Mouse (Mus musculus) CD4-positive, CD25-positive, alpha-beta regulatory T cell, adult 4 months (primary cell): Measurements from ENCODE around the gene Sigirr. TPM values are rescaled to one million over a fixed set of nuclear protein-coding genes. Genes with fewer than 3 reads are reported as not detected.

Experiments
- ATAC-seq: one replicate; pipeline ENCODE4 v1.8.0; 2017
- polyA plus RNA-seq, 2 experiments: library from polyadenylated mRNA; unstranded; fragments of 100-300 nt; shearing (Covaris generic); gene quantifications; one replicate each; pipeline ENCODE4 v1.2.1; 2017

The Sigirr gene
- polyA plus RNA-seq, 2 experiments from 2014 or later, result 202 to 308 TPM

DNA sequence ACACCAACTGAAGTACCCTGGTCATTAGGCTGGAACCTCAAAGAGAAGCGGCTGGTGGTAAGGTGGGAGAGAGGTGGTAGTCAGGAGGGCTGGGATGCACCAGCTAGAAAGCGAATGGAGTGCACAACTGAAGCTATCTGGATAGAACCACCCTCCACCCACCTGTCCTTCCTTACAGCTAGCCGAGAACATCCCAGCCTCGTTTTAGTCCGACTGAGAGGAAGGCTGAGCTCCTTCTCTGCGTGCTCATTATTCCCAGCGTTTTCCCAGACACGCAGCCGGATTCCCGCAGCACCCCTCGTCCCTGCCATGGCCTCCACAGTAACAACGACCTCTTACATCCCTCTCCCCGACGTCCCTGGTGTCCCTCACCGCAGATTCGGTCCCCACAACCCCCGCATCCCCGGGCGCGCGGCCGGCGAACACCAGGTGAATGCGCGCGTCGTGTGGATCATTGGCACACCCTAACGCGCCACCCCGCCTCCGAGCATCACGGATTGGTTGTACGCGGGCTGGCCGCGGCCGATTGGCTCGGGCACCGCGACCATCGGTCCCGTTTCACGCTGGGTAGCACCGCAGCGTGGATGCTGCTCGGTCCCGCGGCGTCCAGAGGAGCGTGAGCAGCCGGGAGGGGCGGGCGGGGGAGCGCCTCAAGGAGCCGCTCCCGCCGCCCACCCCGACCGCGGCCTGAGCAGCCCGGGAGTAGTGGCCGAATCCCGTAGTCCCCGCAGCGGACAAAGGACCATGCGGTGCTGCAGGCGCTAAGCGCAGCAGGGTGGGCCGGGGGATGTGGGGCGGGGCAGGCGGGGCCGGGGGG lies 39.7 kb downstream of the Sigirr start, which contains the start of gene B4galnt4:
TSS of gene B4galnt4 (plus strand) at position 679 of the 817 bp plus-strand sequence.
- ATAC-seq, result peak; percentile 61

DNA sequence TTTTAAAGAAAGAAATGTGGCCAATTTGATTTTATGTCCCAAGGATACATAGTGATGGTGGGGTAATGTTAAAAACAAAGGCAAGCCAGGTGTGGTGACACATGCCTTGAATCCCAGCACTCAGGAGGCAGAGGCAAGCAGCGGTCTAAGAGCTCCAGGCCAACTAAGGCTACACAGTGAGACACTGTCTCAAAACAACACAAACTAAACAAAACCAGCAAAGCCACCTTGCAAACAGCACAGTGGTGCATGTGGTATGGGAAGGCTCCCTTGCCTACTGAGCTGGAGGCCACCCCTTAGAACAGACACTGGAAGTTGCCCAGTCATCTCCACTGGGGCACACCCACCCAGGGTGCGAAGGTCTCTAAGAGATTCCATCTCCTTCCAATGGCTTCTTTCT lies 40.4 kb downstream of the Sigirr start:
- ATAC-seq, result no peak

DNA sequence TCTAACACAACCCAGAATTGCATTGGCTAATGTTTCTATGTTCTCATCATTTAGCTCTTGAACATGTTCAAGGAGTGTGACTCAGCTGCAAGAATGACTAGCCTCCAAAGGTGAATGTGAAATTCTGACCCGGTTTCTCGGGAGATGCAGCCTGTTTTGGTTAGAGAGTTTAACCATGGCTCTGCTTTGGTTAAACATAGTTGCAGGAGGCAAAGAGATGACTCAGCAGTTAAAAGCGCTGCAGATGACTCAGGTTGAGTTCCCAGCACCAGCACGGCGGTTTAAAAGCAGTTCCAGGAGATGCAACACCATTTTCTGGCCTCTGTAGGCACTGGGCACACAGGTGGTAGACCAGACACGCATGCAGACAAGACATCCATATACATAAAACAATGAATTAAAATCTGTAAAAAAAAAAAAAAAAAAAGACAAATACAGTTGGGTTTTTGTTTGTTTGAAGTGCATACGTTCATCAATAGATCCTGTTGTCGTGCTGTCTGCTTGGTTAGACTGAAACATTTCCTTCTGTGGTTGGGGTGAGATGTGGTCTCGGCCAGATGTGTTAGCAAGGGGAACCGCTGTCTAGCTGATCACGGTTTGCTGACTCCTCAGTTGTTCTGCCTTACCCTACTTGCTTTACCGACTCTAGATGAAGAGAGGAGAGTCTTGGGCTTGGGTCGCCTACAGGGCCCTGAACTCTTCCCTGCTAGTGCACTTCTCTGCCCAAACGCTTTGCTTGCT lies 41.6 kb downstream of the Sigirr start:
- ATAC-seq, result peak; percentile 70

DNA sequence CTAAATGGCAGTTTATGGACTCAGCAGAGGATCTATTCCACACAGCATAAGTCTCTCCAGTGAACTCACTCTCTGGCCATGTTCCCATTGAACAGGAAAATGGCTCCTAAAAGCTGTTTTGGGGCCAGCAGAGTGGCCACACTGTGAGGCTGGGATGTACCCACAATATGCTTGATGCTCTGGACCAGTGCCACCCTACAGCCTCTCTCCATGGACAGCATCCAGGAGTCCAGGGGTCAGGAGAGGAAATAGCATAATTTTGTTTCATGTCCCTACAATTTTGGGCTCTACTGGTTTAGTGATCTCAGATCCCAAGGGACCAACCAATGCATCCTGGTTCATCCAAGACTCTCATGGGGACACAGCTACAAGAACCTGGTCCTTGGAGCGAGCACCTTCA lies 42.8 kb downstream of the Sigirr start:
- no peak for ATAC-seq

DNA sequence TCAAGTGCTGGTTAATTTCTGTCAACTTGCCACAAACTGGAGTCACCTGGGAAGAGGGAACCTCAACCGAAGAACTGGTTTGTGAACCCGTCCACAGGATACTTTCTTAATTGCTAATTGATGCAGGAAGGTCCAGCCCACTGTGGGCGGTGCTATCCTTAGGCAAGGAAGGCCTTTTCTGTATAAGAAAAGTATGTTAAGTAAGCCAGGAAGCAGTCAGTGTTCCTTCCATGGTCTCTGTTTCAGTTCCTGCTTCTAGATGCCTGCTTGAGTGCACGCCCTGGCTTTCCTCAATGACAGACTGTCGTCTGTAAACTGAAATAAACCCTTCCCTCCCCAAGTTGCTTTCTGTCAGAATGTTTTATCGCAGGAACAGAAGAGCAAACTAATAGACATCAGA lies 43.4 kb downstream of the Sigirr start:
- ATAC-seq, result no peak

DNA sequence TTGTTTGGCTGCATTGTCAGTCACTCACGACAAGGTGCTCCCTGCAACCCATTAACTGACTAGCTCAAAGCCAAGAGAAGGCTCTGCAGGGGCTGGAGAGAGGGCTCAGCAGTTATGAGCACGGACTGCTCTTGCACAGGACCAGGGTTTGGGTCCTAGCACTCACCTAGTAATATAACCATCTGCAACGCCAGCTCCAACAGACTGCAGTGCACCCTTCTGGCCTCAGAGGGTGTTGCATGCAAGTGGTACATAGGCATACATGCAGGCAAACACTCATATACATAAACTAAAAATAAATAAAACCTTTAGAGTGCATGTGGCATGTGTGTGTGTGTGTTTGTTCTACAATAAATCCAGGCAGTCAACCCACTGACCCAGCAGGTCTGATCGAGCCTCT lies 44.6 kb downstream of the Sigirr start:
- no peak for ATAC-seq

DNA sequence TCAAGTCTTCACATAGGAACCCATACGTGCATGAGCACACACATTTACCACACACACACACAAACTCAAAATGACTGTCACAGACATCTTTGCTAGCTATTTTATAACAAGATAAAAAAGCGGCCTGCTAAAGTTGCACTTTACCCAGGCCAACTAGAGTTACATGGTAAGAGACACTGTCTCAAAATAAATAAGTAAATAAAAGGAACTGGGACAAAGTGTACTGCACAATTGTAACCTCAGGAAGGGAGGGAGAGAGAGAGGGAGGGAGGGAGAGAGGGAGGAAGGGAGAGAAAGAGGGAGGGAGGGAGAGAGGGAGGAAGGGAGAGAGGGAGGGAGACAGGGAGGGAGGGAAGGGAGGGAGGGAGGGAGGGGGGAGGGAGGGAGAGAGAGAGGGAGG lies 48.0 kb downstream of the Sigirr start:
- ATAC-seq, result no peak

DNA sequence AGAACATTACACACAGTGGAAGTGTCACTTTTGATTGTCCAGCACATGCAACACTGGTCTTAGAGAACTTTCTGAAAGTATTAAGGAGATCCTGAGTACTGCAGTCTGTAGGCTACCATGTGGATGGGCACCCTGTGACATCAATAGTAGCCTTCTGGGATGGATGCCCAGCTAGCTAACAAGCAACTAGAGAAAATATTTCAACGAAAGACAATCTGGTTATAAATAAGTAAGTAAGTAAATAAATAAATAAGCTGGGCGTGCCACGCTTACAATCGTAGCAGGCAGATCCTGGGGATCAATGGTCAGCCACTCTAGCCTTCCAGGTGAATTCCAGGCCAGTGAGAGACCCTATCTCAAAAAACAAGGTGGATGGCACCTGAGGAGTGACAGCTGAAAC lies 48.4 kb downstream of the Sigirr start:
- no peak for ATAC-seq

DNA sequence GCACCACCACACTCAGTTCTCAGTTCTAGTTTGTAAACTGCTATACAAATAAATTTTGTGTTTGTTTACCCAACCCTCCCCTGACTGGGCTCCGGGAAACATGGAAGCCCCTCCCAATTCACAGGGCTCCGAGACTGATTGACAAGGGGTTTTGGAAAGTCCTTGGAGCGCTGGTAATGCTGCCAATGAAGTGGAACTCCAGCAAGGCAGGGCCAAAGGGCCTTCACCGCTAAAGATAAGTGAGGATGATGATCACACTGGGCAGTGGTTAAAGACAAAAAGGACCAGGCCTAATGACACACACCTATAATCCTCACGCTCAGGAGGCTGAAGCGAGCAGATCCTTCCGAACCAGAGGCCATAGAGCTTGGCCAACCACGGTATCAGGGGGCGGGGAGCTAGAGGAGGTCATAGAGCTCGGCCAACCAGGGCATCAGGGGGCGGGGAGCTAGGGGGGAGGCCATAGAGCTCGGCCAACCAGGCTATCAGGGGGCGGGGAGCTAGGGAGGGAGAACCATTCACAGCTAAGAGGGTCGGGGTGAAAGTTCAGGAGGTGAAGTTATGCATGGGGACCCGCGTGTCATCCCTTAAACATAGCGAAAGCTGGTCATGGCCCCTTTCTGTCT lies 49.2 kb downstream of the Sigirr start:
- ATAC-seq, result no peak

DNA sequence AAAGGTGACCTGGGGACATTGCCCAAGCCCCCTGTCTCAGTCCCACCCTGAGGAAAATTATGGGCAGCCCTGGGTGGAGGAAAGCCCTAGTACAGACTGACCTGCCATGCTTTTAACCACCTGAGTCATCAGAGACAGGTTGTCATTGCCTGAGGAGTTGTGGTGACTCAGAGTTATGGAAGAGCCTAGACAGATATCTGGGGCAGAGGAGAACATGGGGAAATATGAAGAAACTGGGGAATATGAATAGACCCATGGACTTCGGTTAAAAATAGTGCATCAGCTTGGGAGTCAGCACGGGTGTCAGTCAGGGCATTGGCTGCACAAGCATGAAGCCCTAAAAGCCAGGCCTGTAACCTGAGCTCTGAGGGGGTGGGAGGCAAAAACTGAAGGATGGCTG lies 51.0 kb downstream of the Sigirr start:
- ATAC-seq, result no peak

DNA sequence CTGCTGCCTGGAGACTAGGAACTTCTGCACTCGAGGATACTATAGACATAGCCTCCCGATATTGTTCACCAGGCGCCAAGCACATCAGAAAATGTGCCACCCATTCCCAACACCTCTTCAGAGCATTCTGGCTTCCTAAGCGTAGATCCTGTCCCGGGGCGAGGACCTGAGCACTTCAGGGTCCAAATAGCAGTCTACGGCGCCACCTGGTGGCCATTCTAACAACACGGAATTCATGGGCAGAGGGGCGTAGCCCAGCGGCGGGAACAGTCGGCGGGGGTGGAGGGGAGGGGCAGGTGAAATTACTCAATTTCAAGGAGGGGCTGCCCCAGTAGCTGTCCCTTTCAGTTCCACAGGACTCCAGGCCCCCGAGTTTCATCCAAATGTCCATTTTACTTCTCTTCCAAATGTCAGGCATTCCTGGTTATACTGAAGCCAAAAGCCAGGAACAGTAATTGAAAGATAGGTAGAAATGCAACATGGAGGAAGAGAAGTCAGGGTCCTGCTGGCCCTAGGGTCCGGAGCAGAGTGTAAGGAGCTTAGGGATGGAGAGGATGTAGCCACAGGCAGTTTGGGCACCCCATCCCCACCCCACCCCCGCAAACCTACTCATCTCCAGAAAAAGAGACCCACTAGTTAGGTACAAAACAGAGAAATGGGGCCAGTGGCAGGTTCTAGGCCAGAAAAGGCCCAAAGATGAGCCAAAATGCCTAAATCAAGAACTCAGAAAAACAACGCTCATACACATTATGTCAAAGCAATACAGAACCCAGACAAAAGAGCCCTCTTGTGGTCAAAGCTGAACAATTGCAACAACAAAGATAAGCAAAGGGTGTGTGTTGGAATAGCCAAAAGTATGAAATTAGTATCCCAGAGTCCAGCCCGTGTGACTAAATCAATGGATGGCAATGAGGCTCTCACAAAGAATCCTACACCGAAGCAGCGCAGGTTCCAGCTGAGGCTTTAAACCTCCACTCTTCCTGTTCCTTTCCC lies 51.9 kb downstream of the Sigirr start:
- ATAC-seq, result peak; percentile 89

DNA sequence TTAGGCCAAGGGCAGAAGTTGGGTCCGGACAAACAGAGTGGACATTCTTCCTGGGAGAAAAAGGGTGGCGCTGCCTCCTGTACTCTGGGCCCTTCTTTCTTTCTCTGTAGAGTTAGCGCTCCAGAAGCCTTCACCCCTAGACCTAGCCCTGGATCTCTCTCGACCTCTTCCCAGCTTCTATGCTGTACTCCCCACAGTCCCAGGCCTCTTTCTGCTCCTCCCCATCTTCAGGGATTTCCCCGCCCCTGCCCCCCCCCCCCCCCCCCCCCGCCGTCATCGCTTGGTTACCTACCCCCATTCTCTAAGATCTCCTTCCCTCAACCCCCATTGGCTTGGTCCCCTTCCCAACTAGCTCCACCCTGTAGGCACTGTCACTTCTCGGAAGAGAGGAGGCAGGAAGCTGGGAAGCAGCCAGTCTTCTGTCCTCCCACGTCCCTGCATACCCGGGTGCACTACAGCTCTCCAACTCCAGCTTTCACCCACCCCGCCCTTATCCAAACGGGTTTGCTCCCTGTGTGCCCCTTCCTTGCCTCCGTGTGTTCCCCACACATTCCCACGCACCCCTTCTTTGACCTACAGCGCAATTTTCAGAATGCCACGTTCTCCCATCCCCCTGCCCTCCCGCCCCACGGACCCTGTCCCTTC lies 52.7 kb downstream of the Sigirr start:
- ATAC-seq, result no peak

DNA sequence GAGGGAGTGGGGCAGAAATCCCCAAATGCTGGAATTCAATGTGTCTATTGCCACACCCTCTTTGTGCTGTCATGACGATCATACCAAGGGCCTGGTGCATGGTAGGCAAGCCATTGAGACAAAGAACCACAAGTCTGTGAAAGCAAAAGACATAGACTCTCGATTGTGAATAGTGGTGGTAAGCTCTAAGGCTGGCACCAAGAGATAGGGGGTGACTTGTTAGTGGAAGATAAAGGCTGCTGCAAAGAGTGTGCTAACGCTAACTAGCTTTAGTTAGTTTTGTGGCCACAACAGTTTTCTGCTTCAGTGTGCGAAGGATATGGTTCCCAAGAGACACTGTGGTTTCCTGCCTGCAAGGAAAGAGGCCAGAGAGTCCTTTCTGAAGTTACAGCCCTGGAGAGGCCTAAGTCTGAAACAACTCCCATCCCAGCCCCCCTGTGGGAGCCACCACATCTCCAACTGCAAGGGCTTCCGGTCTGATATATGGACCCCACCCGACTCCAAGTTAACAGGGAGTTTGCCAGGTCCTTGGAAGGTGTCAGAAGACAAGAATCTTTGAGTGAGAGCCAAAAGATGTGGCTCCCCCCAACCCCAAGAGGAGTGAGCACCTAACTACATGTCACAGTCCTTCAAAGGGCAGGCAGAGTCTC lies 53.3 kb downstream of the Sigirr start:
- ATAC-seq, result no peak

DNA sequence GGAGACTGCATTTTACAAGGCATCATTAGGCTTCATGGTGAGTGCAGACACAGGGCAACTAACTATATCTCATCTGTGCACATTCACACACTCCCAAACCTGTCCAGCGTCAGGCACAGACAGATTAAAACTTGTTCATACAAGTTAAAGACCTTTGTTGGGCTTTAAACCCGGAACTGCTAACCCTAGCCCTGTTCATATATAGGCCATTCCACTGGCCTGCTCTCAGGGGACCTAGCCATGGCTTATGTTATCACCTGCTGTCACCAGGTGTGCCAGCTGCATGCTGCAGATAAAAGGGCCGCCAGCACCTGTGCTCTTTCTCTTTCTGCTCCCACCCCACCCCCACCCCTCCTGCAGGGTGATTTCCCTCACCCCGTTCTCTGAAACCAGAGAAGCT lies 57.8 kb downstream of the Sigirr start:
- ATAC-seq, result no peak

DNA sequence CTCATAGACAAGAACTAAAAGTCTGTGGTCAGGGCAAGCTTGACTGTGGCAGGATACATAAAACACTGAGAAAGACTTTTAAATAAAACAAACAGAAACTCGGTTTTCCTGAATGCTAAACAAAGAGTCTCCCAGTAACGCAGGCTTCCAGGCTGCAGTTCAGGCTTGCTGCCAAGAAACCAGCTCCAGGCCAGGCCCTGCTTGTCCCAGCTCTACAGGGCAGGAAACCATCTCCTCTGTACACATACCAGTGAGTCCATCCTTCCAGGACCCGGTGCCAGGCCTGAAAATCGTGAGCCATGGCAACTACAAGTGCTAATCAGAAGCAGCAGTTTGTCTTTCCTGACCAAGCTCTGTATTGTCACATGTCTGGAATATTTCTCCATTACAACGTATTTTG lies 58.7 kb downstream of the Sigirr start:
- no peak for ATAC-seq

Other genes starting within 250 kb of the Sigirr start
- not detected for gene Gm45785, start 244.2 kb downstream of the Sigirr start, polyA plus RNA-seq
- gene Ric8a, start 243.6 kb downstream of the Sigirr start, polyA plus RNA-seq, result 10 to 100 TPM; 61.4 to 67.7 TPM
- 10 to 100 TPM; 42.8 to 60.4 TPM for gene Bet1l, start 243.0 kb downstream of the Sigirr start, polyA plus RNA-seq
- gene Psmd13, start 218.6 kb downstream of the Sigirr start, polyA plus RNA-seq, result 100 to 1,000 TPM in 1 of 2 experiments, 10 to 100 TPM in 1; 94.9 to 150 TPM
- gene Sirt3, start 218.3 kb downstream of the Sigirr start, polyA plus RNA-seq, result 10 to 100 TPM in 1 of 2 experiments, 1 to 10 TPM in 1; 9.4 to 12.6 TPM
- not detected for gene Cox8b, start 200.1 kb downstream of the Sigirr start, polyA plus RNA-seq
- gene Nlrp6, start 179.7 kb downstream of the Sigirr start, polyA plus RNA-seq, result not detected
- 10 to 100 TPM; 15.1 to 30.9 TPM for gene Pgghg, start 159.2 kb downstream of the Sigirr start, polyA plus RNA-seq
- gene Ifitm5, start 150.3 kb downstream of the Sigirr start, polyA plus RNA-seq, result not detected
- under 1 TPM in 1 of 2 experiments, not detected in 1; 0.82 TPM for gene Gm45717, start 144.6 kb downstream of the Sigirr start, polyA plus RNA-seq
- 10 to 100 TPM; 39.6 to 46.5 TPM for gene Ifitm2, start 144.6 kb downstream of the Sigirr start, polyA plus RNA-seq
- not detected for gene Ifitm1, start 133.4 kb downstream of the Sigirr start, polyA plus RNA-seq
- 1 to 10 TPM; 2.9 to 4.4 TPM for gene Ifitm3, start 89.8 kb downstream of the Sigirr start, polyA plus RNA-seq
- gene Ifitm6, start 82.6 kb downstream of the Sigirr start, polyA plus RNA-seq, result not detected
- gene Gm17387, start 71.4 kb downstream of the Sigirr start, polyA plus RNA-seq, result not detected
- gene B4galnt4, start 39.5 kb downstream of the Sigirr start, polyA plus RNA-seq, result 1 to 10 TPM; 6.6 to 7.8 TPM
- 100 to 1,000 TPM; 293 to 427 TPM for gene Pkp3, start 22.4 kb downstream of the Sigirr start, polyA plus RNA-seq
- gene Ano9, start 17.2 kb upstream of the Sigirr start, polyA plus RNA-seq, result not detected
- 10 to 100 TPM in 1 of 2 experiments, 1 to 10 TPM in 1; 6.7 to 10.1 TPM for gene Ptdss2, start 21.8 kb upstream of the Sigirr start, polyA plus RNA-seq
- 100 to 1,000 TPM; 121 to 188 TPM for gene Rnh1, start 72.3 kb upstream of the Sigirr start, polyA plus RNA-seq
- 1 to 10 TPM; 3.8 to 4.3 TPM for gene Hras, start 93.4 kb upstream of the Sigirr start, polyA plus RNA-seq
- 1 to 10 TPM; 2.2 to 4.5 TPM for gene Lrrc56, start 93.6 kb upstream of the Sigirr start, polyA plus RNA-seq
- gene Lmntd2, start 113.5 kb upstream of the Sigirr start, polyA plus RNA-seq, result 1 to 10 TPM; 8.5 to 9.6 TPM
- 10 to 100 TPM; 14.2 to 15.9 TPM for gene Rassf7, start 115.3 kb upstream of the Sigirr start, polyA plus RNA-seq
- gene Phrf1, start 128.2 kb upstream of the Sigirr start, polyA plus RNA-seq, result 10 to 100 TPM; 45.3 to 54.8 TPM
- 100 to 1,000 TPM; 119 to 231 TPM for gene Irf7, start 165.9 kb upstream of the Sigirr start, polyA plus RNA-seq
- not detected for gene Cdhr5, start 176.2 kb upstream of the Sigirr start, polyA plus RNA-seq
- not detected for gene Sct, start 178.6 kb upstream of the Sigirr start, polyA plus RNA-seq
- gene Drd4, start 191.4 kb upstream of the Sigirr start, polyA plus RNA-seq, result not detected
- gene Deaf1, start 227.1 kb upstream of the Sigirr start, polyA plus RNA-seq, result 10 to 100 TPM; 24.5 to 29.1 TPM
- 10 to 100 TPM; 28.5 to 52.5 TPM for gene Tmem80, start 227.2 kb upstream of the Sigirr start, polyA plus RNA-seq
- gene Eps8l2, start 238.3 kb upstream of the Sigirr start, polyA plus RNA-seq, result not detected